Mouse (Mus musculus) bone marrow, adult 2 months (tissue): ENCODE results near the gene Tex21.

Experiments used
- CTCF ChIP-seq: fragments of 200-500 bp; IDR thresholded peaks from 2 replicates; pipeline ENCODE4 v1.5.1; 2011; ENCODE audit warnings: low read length, control low read depth; ENCODE audit not compliant: control insufficient read depth, insufficient read depth
- POLR2A ChIP-seq: fragments of 200-500 bp; IDR thresholded peaks from 2 replicates; pipeline ENCODE4 v1.6.1; 2011; ENCODE audit warnings: low read depth, mild to moderate bottlenecking, control low read depth, low read length, borderline replicate concordance; ENCODE audit not compliant: control insufficient read depth

DNA sequence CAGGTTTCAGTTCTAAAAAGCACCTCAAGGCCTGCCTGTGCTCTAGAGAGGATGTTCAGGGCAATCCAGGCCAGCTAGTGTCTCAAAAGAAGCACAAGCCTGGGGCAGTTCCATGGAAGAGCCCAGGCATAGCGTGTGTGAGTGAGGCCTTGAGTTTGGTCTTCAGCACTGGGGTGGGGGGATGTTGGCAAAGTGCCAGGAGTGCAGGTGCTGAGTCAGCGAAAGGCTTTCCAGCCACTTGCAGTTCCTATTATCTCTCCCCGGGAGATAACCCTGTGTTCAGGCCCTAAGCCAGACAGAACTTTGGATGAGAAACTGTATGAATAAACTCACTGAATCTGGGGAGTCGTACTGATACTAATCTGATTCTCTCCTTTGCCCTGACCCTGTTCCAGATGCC lies 35.6 kb upstream of the Tex21 start:
- TF ChIP-seq POLR2A (no peak), CTCF (no peak)
